Mouse (Mus musculus) cerebral cortex, adult 2 months (tissue): Measurements from ENCODE around the gene Actl7a.

Experiments
- WGBS: fragments of 180-500 bp; shearing (Covaris S2); methylation state at CpG from one replicate; pipeline ENCODE4 v1.1.7; 2018; 5-methylcytosine and 5-hydroxymethylcytosine counted together

Gene Actl7a

GRCm38 (mm10) chr4:56743363-56744195 is at the start of gene Actl7a:
Gene Actl7a, plus strand, starts transcription at chr4:56743413.
- WGBS = 96% methylated on average over 21 of the region's 21 CpGs

- 89% methylated on average over 7 of the region's 7 CpGs for WGBS
Observed at GRCm38 (mm10) chr4:56696401-56696800, 46.8 kb upstream of the Actl7a start.

- 72% methylated on average over 5 of the region's 5 CpGs for WGBS
Observed at GRCm38 (mm10) chr4:56698671-56699070, 44.5 kb upstream of the Actl7a start.

- 41% methylated on average over 10 of the region's 10 CpGs for WGBS
Observed at GRCm38 (mm10) chr4:56702234-56702633, 41.0 kb upstream of the Actl7a start.

- WGBS = 32% methylated on average over 3 of the region's 3 CpGs
Observed at GRCm38 (mm10) chr4:56713155-56713554, 30.1 kb upstream of the Actl7a start.

GRCm38 (mm10) chr4:56716801-56717200 is 26.4 kb upstream of the Actl7a start:
- WGBS = 63% methylated on average over 5 of the region's 5 CpGs

GRCm38 (mm10) chr4:56717932-56718331 is 25.3 kb upstream of the Actl7a start:
- 94% methylated on average over 3 of the region's 3 CpGs for WGBS

- WGBS = 66% methylated on average over 12 of the region's 12 CpGs
Observed at GRCm38 (mm10) chr4:56718573-56719442, 24.4 kb upstream of the Actl7a start.

- 70% methylated on average over 9 of the region's 9 CpGs for WGBS
Observed at GRCm38 (mm10) chr4:56719456-56719855, 23.8 kb upstream of the Actl7a start.

- 49% methylated on average over 9 of the region's 9 CpGs for WGBS
Observed at GRCm38 (mm10) chr4:56720403-56720802, 22.8 kb upstream of the Actl7a start.

GRCm38 (mm10) chr4:56721469-56721868 is 21.7 kb upstream of the Actl7a start:
- WGBS = 33% methylated on average over 3 of the region's 3 CpGs

- WGBS = 63% methylated on average over 6 of the region's 6 CpGs
Observed at GRCm38 (mm10) chr4:56722346-56722745, 20.9 kb upstream of the Actl7a start.

GRCm38 (mm10) chr4:56723237-56723636 is 20.0 kb upstream of the Actl7a start:
- WGBS = 95% methylated on average over 6 of the region's 6 CpGs

- WGBS = 48% methylated on average over 8 of the region's 8 CpGs
Observed at GRCm38 (mm10) chr4:56725839-56726238, 17.4 kb upstream of the Actl7a start.

- WGBS = 88% methylated on average over 18 of the region's 18 CpGs
Observed at GRCm38 (mm10) chr4:56740020-56740485, 3.2 kb upstream of the Actl7a start, which contains the start of gene Gm26657. Gene Gm26657, plus strand, starts transcription at chr4:56740070.

GRCm38 (mm10) chr4:56740611-56741010 is 2.6 kb upstream of the Actl7a start:
- WGBS = 96% methylated on average over 20 of the region's 20 CpGs

- 95% methylated on average over 13 of the region's 13 CpGs for WGBS
Observed at GRCm38 (mm10) chr4:56741041-56741493, 2.1 kb upstream of the Actl7a start, which contains the start of gene Actl7b. Gene Actl7b, minus strand, starts transcription at chr4:56741443.

- WGBS = 86% methylated on average over 4 of the region's 4 CpGs
Observed at GRCm38 (mm10) chr4:56742698-56743097, 515 bp upstream of the Actl7a start.

- 87% methylated on average over 2 of the region's 2 CpGs for whole genome bisulfite sequencing
Observed at GRCm38 (mm10) chr4:56746345-56746744, 3.1 kb downstream of the Actl7a start.

- 98% methylated on average over 9 of the region's 9 CpGs for WGBS
Observed at GRCm38 (mm10) chr4:56747456-56747855, 4.2 kb downstream of the Actl7a start.

- 91% methylated on average over 5 of the region's 5 CpGs for WGBS
Observed at GRCm38 (mm10) chr4:56756021-56756420, 12.8 kb downstream of the Actl7a start.

- WGBS = 81% methylated on average over 10 of the region's 10 CpGs
Observed at GRCm38 (mm10) chr4:56756966-56757600, 13.9 kb downstream of the Actl7a start.
